Mouse (Mus musculus): Measurements from ENCODE around the gene Kcnk3.

DNA sequence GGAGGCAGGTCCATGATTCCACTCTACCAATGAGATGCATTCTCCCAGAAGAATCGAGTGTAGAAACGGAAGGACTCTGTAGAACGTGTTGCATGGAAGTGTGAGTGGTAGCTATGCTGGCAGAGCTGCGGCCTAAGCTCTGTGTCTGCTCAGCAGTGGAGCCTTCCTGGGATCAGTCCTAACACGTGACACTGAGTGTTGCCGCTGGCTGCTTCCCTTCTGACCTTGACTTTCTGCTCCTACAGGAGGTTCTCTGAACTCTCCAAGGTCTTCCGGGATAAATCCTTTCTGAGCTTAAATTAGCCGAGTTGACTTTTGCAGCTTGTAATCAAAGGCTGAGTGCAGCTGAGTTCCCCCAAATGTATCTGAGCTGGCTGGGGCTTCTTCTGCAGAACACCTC is 13.6 kb upstream of the Kcnk3 start:
- TF ChIP-seq CTCF (IDR thresholded peaks at IDR 0.05) (no peak), EP300 (IDR thresholded peaks at IDR 0.05) (no peak)

All from lung, postnatal 0 days (tissue).